Mouse (Mus musculus) heart, postnatal 0 days (tissue): ENCODE measurements around the gene Nr3c2.

Experiments
- CTCF ChIP-seq: IDR thresholded peaks from 2 replicates; pipeline ENCODE4 v1.5.1; 2016; ENCODE audit warnings: antibody characterized with exemption, control low read depth, low read depth
- EP300 ChIP-seq: IDR thresholded peaks from 2 replicates; pipeline ENCODE4 v1.6.1; 2016; ENCODE audit warnings: antibody characterized with exemption, low read depth

DNA sequence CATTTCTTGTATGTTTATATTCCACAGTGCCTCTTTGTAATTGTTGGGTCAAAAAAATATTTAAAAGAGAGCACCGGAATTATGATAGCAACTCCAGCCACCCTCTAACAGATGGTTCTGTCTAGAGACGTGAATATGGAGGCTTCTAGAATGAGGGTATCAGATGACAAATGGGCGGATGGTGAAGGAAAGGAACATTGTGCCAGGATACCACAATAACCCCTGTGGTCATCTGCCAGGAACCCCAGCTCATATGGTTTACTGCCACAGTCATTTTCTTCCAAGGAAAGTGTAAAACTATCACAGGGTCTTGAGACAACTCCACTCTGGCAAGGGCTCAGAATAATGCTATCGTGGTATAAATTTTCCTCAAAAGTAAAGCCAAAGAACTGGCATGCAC is 289.1 kb downstream of the Nr3c2 start:
- TF ChIP-seq CTCF (no peak), EP300 (no peak)
